Mouse (Mus musculus) ovary, postnatal 36 days (tissue): Measurements from ENCODE around the gene AC124108.1.

Experiments
- DNase-seq: peaks from one replicate; pipeline ENCODE4 v3.0.0; 2022; ENCODE audit warnings: low spot score, mixed read lengths

The AC124108.1 gene

DNA sequence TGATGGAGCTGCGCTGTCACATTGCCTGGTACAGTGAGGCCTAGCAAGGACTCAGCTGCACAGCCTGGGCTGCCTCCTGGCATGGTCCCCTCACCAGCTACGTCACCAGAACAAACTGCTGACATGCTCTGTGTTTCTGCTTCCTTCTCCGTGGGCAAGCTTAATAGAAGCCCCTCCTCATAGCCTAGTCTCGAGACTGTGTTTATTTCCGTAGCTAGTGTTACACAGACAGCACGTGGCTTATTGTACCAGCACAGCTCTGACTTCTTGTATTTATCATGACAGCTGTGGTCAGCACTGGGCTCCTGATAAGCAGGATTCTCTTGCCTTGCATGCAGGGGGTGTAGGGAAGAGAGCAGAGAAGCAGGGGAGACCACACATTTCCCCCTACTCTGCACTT, 54.9 kb downstream of the AC124108.1 start:
- no peak for DNase-seq

DNA sequence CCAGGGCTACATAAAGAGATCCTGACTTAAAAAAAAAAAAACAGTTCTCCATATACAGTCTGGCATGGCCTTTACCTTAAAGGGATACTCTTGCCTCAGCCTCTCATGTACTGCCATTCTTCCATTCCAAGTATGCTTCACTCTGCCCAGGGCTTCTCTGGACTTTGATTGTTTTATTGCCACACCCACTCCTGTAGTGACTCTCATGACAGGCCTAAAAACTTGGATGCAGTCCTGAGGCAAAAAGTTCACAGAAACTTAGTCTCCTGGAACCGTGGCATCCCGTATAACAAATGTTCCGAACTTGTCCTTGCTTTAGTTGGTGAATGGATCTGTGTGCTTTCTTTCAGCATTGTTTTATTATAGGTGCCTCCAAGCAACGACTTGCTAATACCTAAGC, 55.4 kb downstream of the AC124108.1 start:
- no peak for DNase-seq

DNA sequence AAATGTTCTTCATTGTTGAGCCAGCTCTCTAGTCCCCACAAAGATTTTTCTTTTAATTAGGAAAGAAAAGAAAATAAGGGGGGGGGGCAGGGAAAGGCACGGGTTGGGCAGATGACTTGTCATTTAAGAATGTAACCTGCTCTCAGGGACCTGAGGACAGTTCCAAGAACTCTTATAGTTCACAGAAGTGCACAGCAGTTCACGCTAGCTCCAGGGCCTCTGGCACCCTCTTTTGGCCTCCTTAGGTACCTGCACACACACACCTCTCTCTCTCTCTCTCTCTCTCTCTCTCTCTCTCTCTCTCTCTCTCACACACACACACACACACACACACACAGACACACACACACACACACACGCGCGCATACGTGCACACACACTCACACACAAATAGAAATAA, 63.2 kb downstream of the AC124108.1 start:
- DNase-seq, result no peak
